Mouse (Mus musculus) adrenal gland, postnatal 14 days (tissue): ENCODE measurements around the gene Ptprj. TPM values are rescaled to one million over a fixed set of nuclear protein-coding genes. Genes with fewer than 3 reads are reported as not detected.

ENCODE experiments used
- DNase-seq: peaks from one replicate; pipeline ENCODE4 v3.0.0; 2021; ENCODE audit warnings: mixed read lengths
- total RNA-seq: library from RNA; stranded (reverse); gene quantifications from 2 replicates; pipeline ENCODE4 v1.2.3, GENCODE M21; 2021

Ptprj gene
- total RNA-seq, 1 experiment from 2014 or later: 23.9 TPM

DNA sequence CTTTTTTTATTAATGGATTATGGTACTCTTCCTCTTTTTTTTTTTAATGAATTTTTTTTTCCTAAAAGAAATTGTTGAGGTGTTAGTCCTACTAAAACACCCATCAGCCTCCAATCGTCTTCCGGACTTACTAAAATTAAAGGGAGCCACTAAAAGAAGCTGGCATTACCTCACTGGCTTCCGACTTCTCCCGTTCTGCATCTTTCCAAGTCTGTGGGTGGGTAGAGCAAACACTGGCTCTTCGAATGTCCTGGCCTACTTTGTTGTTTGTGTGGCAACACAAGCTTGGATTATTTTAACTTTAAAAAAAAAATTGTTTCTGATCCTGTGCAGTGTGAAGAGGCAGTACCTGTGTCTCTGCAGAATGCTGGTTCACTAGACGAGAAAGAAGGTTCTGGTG is 62.2 kb downstream of the Ptprj start:
- DNase-seq: no peak

DNA sequence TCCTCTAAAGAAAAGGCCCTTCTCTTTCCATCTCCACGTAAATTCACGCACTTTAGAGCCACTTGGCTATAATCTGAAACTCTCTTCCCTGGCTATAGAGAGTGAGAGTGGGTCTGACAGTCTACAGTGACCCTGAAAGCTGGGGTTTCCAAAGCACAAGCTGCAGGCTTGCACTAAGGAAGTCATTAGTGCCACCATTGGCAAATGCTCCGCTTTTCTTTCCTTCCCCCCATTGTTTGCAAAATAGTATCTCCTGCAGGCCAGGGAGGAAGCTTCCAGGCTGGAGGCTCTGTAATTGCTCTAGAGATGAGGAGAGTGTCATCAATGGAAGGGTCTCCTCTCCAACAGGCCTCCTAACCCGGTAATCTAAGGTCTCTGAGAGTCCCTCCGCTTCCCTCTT is 65.5 kb downstream of the Ptprj start:
- DNase-seq: no peak

DNA sequence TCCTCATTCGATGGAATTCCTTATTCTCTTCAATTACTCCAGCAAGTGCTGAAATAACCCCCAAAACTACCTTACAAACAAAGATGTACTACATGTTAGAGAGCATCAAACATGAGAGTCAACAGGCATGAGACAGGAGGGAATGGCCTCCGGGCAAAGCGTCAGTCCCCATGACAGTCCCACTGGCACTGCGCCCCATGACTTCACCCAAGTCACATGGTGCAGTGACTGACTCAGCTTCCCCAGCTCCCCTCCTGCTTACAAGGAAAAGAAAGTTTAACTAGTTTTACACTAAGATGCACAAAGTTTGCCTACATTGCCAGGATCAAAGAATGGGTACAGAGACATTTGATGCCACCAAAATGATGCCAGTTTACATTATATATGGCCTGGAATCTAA is 71.2 kb downstream of the Ptprj start:
- peak; percentile 79 for DNase-seq

DNA sequence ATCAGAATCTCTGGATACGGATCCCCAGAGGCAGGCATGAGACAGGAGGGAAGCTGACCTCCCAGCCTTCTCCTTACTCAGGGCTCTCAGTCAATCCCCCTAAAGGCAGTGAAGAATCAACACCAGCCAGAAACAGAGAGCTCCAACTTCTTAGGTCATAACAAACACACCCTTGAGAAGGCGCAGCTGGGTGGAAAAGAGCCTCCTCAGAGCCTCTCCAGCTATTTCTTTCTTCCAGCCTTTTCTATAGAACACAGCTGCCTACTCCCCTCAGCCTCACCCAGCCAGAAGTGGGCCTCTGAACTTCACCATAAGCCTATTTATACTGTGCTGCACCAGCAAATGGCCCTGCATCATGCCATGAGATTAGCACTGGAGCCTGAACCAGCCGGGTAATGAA is 74.3 kb downstream of the Ptprj start:
- DNase-seq: no peak

DNA sequence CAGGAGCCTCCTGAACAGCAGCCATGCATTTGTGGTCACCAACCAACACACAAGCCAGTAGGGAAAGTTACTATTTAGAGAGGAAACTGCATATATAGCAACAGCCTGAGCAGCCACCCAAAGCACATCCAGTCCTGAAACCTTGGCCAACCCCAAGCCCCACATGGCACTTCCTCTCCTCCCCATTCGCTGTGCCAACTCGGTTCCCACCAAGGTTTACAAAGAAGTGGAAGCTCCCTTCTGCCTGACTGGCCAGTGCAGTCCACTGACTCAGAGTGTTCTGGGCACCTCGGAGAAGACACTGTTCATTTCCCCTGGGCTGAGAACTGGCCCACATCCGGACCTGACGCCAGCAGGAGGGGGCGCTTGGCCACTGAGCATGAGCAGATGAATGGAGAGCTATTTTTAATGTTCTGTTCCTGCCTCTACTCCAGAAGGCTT is 75.7 kb downstream of the Ptprj start:
- DNase-seq: peak; percentile 34

DNA sequence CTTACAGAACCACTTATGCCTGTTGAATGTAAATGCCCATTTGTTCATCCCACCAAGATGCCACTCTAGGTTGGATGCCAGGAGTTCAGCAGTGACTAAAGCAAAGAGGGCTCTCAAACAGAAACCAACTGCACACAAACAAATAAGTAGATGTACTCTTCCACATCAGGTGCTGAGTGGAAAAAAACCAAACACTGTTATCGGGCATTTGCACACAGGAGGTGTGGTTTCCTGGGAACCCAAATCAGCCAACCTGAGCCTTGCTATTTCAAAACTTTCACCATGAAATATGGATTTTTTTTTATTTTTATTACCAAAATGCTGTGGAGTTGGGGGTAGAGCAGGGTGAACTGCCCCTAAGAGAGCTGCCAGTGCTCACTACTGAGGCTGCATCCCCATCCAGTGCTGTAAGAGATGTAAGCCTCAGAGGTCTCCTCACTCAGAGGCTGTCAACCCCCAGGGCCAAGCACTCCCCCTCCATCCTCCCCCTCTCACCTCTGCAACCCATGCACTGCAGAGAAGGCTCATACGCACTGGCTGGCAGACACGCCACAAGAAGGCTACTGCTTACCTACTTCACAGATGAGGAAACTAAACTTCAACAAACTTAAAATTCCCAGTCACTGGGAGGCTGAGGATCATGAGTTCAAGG is 77.1 kb downstream of the Ptprj start:
- DNase-seq: no peak

DNA sequence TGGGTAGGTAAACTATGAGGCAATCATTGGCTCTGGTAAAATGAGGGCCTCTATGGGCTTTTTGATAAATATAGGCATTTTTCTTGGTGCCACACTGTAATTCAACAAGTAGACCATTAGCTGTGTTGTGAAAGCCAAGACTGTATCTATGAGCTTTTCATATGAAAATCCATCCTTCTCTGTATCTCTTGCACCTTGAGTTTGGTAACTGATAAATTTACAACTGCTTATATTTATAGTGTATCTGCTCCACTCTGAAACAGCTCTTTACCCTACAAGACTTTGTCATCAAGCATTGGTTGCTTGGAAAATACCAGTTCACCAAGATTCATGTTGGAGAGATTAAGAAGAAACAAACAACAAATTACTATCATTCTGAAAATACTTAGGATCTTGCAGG is 77.7 kb downstream of the Ptprj start:
- no peak for DNase-seq

DNA sequence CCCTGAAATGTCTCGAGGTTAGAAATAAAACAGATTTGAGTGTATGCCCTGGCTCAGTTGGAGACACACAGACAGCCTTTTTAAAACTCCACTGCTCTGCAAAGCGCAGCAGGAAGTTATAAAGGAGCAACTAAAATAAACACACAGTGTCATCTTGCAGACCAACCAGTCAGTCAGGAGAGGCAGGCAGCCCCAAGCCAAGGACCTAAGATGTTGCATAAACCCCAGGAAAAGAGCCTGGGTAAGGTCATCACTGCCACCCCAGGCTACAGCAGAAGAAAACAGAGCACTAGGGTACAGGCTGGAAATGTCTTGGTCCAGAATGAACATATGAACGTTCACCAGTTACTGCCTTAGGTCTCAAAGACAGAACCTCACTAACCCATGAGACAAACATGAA is 78.7 kb downstream of the Ptprj start:
- no peak for DNase-seq

DNA sequence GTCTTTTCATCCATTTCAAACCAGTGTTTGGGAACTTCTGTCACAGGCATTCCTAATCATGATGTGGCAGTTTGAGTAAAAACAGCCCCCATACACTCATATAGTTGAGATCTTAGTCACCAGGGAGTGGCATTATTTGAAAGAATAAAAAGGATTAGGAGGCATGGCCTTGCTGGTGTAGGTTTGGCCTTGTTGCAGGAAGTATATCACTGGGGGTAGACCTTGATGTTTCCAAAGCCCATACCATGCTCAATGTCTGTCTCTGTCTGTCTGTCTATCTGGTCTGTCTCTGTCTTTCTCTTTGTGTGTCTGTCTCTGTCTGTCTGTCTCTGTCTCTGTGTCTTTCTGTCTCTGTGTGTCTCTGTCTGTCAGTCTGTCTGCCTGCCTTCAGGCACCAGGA is 79.6 kb downstream of the Ptprj start:
- no peak for DNase-seq

DNA sequence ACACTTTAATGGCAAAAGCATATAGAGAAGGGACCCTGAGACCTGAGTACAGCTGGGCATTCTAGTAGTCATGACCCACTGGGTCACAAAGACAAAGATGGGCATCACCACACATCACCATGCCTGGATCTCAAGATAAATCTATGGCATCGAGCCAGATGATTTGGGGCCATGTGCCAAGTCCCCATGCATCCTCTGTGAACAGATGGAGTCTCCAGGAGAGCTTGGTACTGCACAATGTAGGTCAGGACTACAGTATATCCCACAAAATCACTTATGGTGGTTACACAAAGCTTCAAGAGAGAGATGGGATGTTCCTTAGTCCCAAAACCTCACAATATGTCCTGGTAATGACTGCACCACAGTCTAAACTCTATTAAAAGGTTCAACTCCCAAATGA is 81.4 kb downstream of the Ptprj start:
- DNase-seq: no peak

DNA sequence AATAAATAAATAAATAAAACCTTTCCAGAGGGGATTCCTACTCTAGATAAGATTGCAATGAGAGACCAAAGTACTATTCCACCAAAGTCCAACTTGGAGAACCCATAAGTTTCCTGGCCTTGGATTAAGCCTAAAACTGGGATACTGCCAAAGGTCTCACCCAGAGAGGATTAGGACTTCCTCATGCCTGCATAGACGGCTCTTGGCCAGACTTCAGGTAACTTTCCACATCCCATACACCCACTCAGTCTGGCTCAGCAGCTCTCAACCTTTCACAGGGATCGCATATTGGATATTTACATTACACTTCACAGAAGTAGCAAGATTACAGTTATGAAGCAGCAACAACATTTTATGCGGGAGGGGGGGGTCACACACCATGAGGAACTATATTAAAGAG is 82.9 kb downstream of the Ptprj start:
- DNase-seq: no peak

DNA sequence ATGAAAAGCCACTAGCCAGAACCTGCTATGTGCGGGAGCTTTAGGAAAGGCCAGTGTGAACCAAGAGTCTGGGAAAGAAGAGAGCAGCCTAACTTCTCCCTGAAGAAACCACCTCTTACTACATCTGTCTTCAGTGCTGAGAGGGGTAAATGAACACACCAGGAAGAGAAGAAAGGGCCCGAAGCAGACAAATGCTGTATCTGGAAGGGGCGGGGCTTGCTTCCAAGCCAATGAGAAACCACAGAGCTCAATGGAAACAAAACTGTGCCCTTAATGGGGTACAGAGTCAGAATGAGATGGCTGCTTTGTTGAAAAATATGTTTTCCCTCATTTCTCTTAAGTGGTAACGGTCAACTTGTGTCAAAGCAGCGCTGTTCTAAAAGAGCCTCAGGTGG is 83.8 kb downstream of the Ptprj start:
- no peak for DNase-seq

DNA sequence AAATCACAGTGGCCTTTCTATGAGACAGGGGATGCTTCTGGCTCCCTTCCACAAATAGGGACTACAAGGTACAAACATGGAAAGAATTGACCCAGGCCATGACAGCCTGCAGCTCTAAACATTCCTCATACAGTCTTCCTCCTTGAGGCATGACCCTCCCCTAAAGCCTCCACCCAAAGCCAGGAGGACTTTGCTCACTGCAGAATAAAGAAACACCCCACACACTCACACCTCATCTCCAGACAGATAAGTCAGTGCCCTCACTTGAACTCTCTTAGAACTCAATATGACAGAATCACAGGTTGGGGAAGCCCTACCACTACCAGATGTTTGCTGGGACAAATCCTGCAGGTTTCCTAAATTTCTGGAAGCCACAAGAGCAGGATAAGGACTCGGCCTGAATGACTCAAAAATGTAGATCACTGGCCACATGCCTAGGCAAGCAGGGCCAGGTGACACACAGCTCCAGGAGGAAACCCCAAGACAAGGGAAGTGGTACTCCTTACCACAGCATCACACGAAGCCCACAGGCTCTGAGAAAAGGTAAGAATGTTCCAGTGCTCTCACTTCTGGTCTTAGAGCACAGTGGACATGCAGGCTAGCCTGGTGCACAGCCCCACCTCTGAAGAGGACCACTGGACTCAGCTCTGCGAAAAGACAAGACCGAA is 84.3 kb downstream of the Ptprj start:
- DNase-seq: no peak

DNA sequence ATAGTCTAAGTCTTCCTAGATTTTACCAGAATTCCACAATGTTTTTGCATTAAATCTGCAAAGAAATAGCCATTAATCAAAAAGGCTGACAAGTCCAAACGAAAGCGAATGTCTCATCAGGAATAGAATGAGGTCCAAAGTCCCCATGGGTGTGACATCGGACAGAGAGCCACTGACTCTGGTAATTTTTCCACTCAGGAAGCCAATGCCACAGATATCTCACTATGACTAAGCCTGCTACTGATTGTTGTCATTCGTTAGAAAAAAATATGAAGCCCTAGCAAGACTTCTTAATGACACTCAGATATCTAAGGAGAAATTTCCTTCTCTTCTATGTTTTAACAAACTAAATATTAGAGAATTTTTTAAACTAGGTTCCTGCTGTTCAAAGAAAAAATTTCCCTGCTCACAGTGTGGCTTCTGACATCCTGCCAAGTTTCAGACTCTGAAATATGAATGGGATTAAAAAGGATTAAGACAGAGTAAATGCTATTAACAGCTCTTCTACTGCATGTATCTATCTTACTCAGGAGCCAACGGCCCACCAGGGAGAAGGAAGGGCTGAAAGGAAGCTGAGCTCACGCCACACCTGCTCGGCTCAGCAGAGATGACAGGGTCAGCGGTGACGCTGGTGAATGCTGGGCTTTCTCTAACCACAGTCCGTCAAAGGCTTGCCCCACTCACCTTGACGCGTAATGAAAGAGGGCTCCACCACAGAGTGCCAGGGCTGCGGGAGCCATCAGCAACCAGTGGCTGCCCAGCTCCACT is 90.0 kb downstream of the Ptprj start:
- no peak for DNase-seq

DNA sequence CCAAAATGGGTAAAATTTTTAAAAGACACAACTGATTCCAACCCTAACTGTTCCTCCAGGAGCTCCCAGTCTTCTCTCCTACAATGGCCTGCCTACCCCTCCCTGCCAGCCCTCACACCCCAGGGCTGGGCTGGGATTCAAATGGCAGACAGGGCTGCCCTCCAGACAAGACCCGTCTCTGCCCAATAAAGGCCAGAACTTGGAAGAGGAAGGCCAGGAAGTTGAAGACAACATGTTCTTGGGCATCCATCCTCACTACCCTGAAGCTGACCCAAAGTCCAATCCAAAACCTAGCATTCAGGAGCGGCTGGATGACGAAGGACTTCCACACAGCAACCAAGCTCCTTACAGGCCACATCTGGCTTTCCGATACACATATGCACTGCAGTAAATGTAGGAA is 90.6 kb downstream of the Ptprj start:
- no peak for DNase-seq

DNA sequence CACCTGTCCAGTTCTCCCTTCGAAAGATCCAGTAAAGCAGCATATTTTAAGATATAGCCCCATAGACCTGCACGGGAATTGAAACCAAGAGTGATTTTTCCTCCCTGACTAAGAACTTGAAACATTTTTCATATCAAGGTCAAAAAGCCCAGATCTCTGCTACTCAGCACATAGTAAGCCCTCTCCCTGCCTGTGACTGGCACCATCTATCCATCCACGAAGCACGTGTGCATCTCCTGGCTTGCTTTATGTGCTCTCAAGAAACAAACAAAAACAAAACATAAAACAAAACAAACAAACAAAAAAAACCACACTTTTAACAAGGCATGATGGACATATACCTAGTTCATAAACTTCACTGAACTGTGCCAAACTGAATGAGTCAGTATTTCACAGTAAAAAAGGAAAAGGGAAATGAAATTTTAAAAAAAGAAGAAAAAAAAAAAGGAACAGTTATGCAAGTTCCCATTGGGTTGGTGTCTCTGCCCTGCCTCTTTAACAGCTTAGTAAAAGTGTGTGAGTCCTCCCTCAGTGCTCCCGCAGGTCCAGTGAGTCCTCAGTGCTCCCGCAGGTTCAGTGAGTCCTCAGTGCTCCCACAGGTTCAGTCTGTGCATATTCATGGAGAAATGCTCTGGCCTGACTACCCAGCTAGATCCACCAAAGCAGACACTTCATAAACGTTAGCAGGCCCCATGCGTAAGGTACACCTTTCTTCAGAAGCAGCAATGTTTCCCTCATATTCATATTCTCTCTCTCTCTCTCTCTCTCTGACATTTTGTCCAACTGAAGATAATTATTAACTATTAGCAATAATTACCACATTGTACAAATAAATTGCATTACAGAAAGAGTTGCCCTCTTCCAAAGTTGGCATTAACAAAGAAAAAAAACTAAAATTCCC is 91.5 kb downstream of the Ptprj start:
- DNase-seq: no peak

DNA sequence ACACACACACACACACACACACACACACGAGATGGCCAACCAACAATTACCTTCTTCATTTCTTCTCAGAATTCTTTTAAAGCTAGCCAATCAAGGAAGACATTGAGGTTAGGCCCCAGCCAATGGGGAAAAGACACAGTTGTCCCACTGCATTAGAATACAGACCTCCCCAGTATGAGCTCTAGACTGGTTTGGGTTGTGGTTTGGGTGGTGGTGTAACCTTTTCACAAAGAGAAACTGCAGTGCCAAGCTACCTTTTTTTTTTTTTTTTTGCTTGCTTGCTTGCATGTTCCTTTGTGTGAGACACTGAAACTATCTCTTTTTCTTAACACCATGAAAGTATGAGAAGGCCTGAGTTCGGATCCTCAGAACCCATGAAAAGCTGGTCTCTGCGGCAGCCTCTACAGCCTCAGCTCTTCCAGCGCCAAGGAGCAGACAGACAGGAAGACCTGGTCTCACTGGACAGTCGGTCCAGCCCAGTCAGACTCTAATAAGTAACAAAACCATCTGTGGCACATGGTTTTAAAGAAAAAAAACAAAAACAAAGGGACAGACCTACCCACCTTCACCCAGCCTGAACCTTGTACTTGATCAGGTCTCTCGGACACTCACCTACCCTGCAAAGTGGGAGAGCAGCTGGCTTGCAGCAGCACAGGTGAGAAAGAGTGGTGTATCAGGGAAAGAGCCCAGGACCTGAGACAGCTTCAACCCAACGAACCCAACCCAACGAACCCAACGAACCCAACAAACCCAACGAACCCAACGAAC is 92.8 kb downstream of the Ptprj start:
- no peak for DNase-seq

DNA sequence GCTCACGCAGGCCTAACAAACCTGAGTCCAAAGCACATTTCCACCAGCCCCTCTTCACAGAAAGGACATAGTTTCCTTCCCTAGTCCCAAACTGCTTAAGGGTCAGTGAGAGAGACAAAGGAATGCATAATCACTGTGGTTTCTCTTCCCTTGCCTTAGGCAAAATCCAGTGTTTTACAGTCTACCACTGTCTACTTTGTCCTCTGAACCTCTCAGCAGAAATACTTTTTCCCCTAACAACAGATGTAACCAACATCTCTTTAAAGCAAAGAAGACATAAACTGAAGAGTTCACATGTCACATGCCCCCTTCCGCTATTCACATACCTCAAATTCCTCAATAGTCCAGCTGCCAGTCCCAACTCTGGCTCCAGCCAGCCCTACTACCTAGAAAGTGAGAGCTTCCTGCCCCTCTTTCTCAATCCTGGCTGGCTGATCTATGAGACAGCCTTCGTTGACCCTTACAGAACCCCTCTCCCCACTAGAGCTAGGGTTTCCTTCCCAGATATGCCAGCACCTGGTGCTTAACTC is 94.2 kb downstream of the Ptprj start:
- no peak for DNase-seq

DNA sequence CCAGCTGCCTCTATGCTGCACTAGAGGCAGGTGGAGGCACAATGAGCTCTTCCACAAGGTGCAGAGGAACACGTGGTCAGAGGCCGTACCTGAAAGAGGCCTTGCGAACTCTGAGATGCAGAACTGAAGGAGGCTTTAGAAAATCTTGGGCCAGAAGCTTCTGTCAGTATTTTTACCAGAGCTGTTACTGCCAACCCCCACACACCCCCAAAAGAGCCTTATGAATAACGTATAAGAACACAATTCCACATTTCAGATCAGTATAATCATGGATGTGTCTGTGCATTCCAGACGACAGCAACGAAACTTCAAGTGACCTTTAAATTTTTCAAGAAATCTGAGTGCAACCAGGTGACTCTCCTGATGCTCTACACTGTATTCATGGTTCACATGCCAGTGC is 98.9 kb downstream of the Ptprj start:
- no peak for DNase-seq

DNA sequence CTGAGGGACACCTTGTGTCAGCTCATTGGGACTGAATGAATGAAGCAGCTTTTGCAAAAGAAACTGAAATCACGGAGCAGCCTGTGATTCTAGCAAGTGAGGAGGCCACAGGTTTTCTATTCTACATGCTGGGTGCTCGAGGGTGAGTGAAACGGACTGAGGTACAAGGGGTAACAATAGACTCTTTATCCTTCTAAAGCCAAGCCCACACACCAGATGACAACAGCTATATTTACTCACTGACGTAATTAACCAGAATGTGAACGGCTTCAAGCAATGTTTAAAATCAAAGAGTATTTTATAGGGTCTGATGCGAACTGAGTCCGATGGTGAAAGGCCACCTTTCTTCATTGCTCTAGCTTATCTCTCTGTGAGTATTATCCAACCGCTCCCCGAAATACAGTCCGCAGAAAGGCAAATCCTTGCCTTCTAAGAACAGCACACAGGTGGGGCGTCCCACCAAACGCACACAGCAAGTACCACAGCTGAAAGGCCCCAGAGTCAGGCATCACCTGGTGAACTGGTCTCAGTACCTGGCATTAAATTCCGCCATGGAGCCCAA is 99.6 kb downstream of the Ptprj start:
- DNase-seq: no peak

DNA sequence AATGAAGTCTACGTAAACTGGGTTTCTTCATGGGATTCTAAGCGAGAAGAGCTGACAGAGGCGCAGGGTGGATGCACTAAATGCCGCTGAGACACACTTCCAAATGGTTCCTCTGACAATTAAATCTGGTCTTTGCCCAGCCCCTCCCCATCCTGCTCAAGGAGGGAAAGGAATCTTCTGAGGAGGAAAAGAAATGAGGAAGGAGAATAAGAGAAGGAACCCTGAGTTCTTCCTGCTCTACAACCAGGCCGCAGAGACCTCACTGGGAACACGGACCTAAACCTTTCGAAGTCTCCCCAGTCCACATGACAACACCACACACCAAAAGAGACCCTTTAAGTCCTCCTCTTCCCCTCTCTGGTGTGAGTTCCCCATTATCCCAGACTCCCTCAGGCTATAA is 101.9 kb downstream of the Ptprj start:
- no peak for DNase-seq
